Mouse (Mus musculus): ENCODE measurements at regions not wholly inside any gene's neighbourhood (a gene's known extent, or its start where the extent isn't known, plus 50 kb on each side); places are given as distances from the start of the nearest gene placed in this dataset.

GRCm38 (mm10) chr8:8870487-8870886 lies 180.2 kb upstream of the Arglu1 start:
- TF ChIP-seq USF1 (IDR thresholded peaks at IDR 0.05; ENCODE audit: low read depth) (no peak), MYOG (IDR thresholded peaks at IDR 0.05; ENCODE audit: control insufficient read depth in 1 of 3, insufficient read depth in 1 of 3, insufficient read length in 2 of 3, low read depth in 2 of 3) (no peak), REST (IDR thresholded peaks at IDR 0.05; ENCODE audit: insufficient read depth, insufficient read length) (no peak), MAX (IDR thresholded peaks at IDR 0.05; ENCODE audit: low read depth) (no peak), TCF3 (IDR thresholded peaks at IDR 0.05; ENCODE audit: insufficient read length, low read depth) (no peak), TCF12 (IDR thresholded peaks at IDR 0.05; ENCODE audit: insufficient read depth, poor library complexity, severe bottlenecking) (no peak), POLR2A (IDR thresholded peaks at IDR 0.05; ENCODE audit: insufficient read length, low read depth) (no peak)
- no peak overlapping the region for H3K4me3 ChIP-seq
- H3K27me3 ChIP-seq (ENCODE audit: control insufficient read depth, insufficient read depth, insufficient read length) = no peaks in the 10 kb centered on the region
- no peaks in the 10 kb centered on the region for H3K36me3 ChIP-seq (ENCODE audit: control insufficient read depth, insufficient read depth)
- no peak overlapping the region for H3ac ChIP-seq (ENCODE audit: control insufficient read depth, insufficient read length)
- H3K79me2 ChIP-seq (ENCODE audit: control insufficient read depth, insufficient read depth) = no peaks in the 10 kb centered on the region
- H3K4me2 ChIP-seq (ENCODE audit: low read depth) = no peak overlapping the region

GRCm38 (mm10) chr8:8869338-8869737 lies 179.0 kb upstream of the Arglu1 start:
- TF ChIP-seq CEBPB (IDR thresholded peaks at IDR 0.05; ENCODE audit: insufficient read depth, poor library complexity, severe bottlenecking) = no peak
- TF ChIP-seq MAX (IDR thresholded peaks at IDR 0.05; ENCODE audit: low read depth) = no peak
- no peaks in the 10 kb centered on the region for H3K36me3 ChIP-seq (ENCODE audit: control insufficient read depth, insufficient read depth)
- no peak overlapping the region for H3ac ChIP-seq (ENCODE audit: control insufficient read depth, insufficient read length)
- H3K27me3 ChIP-seq (ENCODE audit: control insufficient read depth, insufficient read depth, insufficient read length) = no peaks in the 10 kb centered on the region
- no peak overlapping the region for H3K4me2 ChIP-seq (ENCODE audit: low read depth)
- no peak overlapping the region for H3K4me3 ChIP-seq
- no peaks in the 10 kb centered on the region for H3K79me2 ChIP-seq (ENCODE audit: control insufficient read depth, insufficient read depth)

- no peak for TF ChIP-seq CEBPB (IDR thresholded peaks at IDR 0.05; ENCODE audit: insufficient read depth, poor library complexity, severe bottlenecking)
- no peak for TF ChIP-seq SRF (IDR thresholded peaks at IDR 0.05; ENCODE audit: control insufficient read depth, insufficient read length, low read depth)
- no peaks in the 10 kb centered on the region for H3K27me3 ChIP-seq (ENCODE audit: control insufficient read depth, insufficient read depth, insufficient read length)
These were observed 177.6 kb upstream of the Arglu1 start for GRCm38 (mm10) chr8:8867924-8868323.

GRCm38 (mm10) chr8:8867126-8867777 lies 176.9 kb upstream of the Arglu1 start:
- no peaks in the 10 kb centered on the region for H3K36me3 ChIP-seq (ENCODE audit: control insufficient read depth, insufficient read depth)
- no peaks in the 10 kb centered on the region for H3K79me2 ChIP-seq (ENCODE audit: control insufficient read depth, insufficient read depth)
- no peak for TF ChIP-seq CEBPB (IDR thresholded peaks at IDR 0.05; ENCODE audit: insufficient read depth, poor library complexity, severe bottlenecking)
- TF ChIP-seq USF1 (IDR thresholded peaks at IDR 0.05; ENCODE audit: low read depth) = no peak
- no peak for TF ChIP-seq TCF12 (IDR thresholded peaks at IDR 0.05; ENCODE audit: insufficient read depth, poor library complexity, severe bottlenecking)
- TF ChIP-seq MAX (IDR thresholded peaks at IDR 0.05; ENCODE audit: low read depth) = no peak
- TF ChIP-seq POLR2AphosphoS2 (IDR thresholded peaks at IDR 0.05; ENCODE audit: insufficient read length, low read depth) = no peak
- TF ChIP-seq REST (IDR thresholded peaks at IDR 0.05; ENCODE audit: insufficient read depth, insufficient read length) = no peak
- no peak for TF ChIP-seq MYOD1 (IDR thresholded peaks at IDR 0.05; ENCODE audit: control insufficient read depth in 1 of 3, insufficient read length in 2 of 3, low read depth in 2 of 3)
- TF ChIP-seq POLR2A (IDR thresholded peaks at IDR 0.05; ENCODE audit: insufficient read length, low read depth) = no peak
- H3K27me3 ChIP-seq (ENCODE audit: control insufficient read depth, insufficient read depth, insufficient read length) = no peaks in the 10 kb centered on the region
- H3K4me2 ChIP-seq (ENCODE audit: low read depth) = peak overlapping the region; percentile 12
- no peak overlapping the region for H3ac ChIP-seq (ENCODE audit: control insufficient read depth, insufficient read length)
- H3K4me3 ChIP-seq = no peak overlapping the region

More at GRCm38 (mm10) chr8:8867924-8868323, 177.6 kb upstream of the Arglu1 start:
- H3K4me3 ChIP-seq = no peak overlapping the region
- no peak overlapping the region for H3K4me2 ChIP-seq (ENCODE audit: low read depth)
- H3ac ChIP-seq (ENCODE audit: control insufficient read depth, insufficient read length) = no peak overlapping the region
- no peaks in the 10 kb centered on the region for H3K79me2 ChIP-seq (ENCODE audit: control insufficient read depth, insufficient read depth)
- no peaks in the 10 kb centered on the region for H3K36me3 ChIP-seq (ENCODE audit: control insufficient read depth, insufficient read depth)

GRCm38 (mm10) chr8:8862767-8863166 lies 172.4 kb upstream of the Arglu1 start:
- no peak for TF ChIP-seq MAX (IDR thresholded peaks at IDR 0.05; ENCODE audit: low read depth)

GRCm38 (mm10) chr8:8861331-8861940 lies 171.1 kb upstream of the Arglu1 start:
- Histone ChIP-seq H3K4me3 (no peak overlapping the region), H3K4me2 (ENCODE audit: low read depth) (no peak overlapping the region), H3K27me3 (ENCODE audit: control insufficient read depth, insufficient read depth, insufficient read length) (no peaks in the 10 kb centered on the region), H3ac (ENCODE audit: control insufficient read depth, insufficient read length) (no peak overlapping the region), H3K36me3 (ENCODE audit: control insufficient read depth, insufficient read depth) (no peaks in the 10 kb centered on the region), H3K79me2 (ENCODE audit: control insufficient read depth, insufficient read depth) (no peaks in the 10 kb centered on the region)
- TF ChIP-seq TCF12 (IDR thresholded peaks at IDR 0.05; ENCODE audit: insufficient read depth, poor library complexity, severe bottlenecking) (no peak), CEBPB (IDR thresholded peaks at IDR 0.05; ENCODE audit: insufficient read depth, poor library complexity, severe bottlenecking) (no peak), POLR2A (IDR thresholded peaks at IDR 0.05; ENCODE audit: insufficient read length, low read depth) (no peak), TCF3 (IDR thresholded peaks at IDR 0.05; ENCODE audit: insufficient read length, low read depth) (no peak), POLR2AphosphoS2 (IDR thresholded peaks at IDR 0.05; ENCODE audit: insufficient read length, low read depth) (no peak), MYOG (IDR thresholded peaks at IDR 0.05; ENCODE audit: control insufficient read depth in 1 of 3, insufficient read depth in 1 of 3, insufficient read length in 2 of 3, low read depth in 2 of 3) (no peak), USF1 (IDR thresholded peaks at IDR 0.05; ENCODE audit: low read depth) (no peak), MAX (IDR thresholded peaks at IDR 0.05; ENCODE audit: low read depth) (no peak), REST (IDR thresholded peaks at IDR 0.05; ENCODE audit: insufficient read depth, insufficient read length) (no peak), E2F4 (IDR thresholded peaks at IDR 0.05; ENCODE audit: insufficient read depth) (no peak), MYOD1 (IDR thresholded peaks at IDR 0.05; ENCODE audit: control insufficient read depth in 1 of 3, insufficient read length in 2 of 3, low read depth in 2 of 3) (no peak), SRF (IDR thresholded peaks at IDR 0.05; ENCODE audit: control insufficient read depth, insufficient read length, low read depth) (no peak)

More at GRCm38 (mm10) chr8:8862767-8863166, 172.4 kb upstream of the Arglu1 start:
- Histone ChIP-seq H3K4me2 (ENCODE audit: low read depth) (no peak overlapping the region), H3ac (ENCODE audit: control insufficient read depth, insufficient read length) (no peak overlapping the region), H3K79me2 (ENCODE audit: control insufficient read depth, insufficient read depth) (no peaks in the 10 kb centered on the region), H3K27me3 (ENCODE audit: control insufficient read depth, insufficient read depth, insufficient read length) (no peaks in the 10 kb centered on the region), H3K36me3 (ENCODE audit: control insufficient read depth, insufficient read depth) (no peaks in the 10 kb centered on the region), H3K4me3 (no peak overlapping the region)
